Mouse (Mus musculus) stomach, embryonic 15.5 days (tissue): ENCODE measurements at regions not wholly inside any gene's neighbourhood (a gene's known extent, or its start where the extent isn't known, plus 50 kb on each side); places are given as distances from the start of the nearest gene placed in this dataset.

Experiments used
- ATAC-seq: fragments of 200-750 bp; cut with Nextera tagmentation; 2 replicates; pipeline ENCODE4 v1.8.0; 2017; ENCODE audit warnings: low read depth, moderate number of reproducible peaks, moderate TSS enrichment; ENCODE audit not compliant: insufficient read depth, low FRiP score
- H3K27ac ChIP-seq: fragments of 300-500 bp; sonication (generic); 2 replicates; pipeline ENCODE4 v1.5.1; 2015; ENCODE audit warnings: mild to moderate bottlenecking, inconsistent platforms
- H3K27me3 ChIP-seq: fragments of 300-500 bp; sonication (generic); replicated peaks from 2 replicates; pipeline ENCODE4 v1.6.1; 2015; ENCODE audit warnings: inconsistent platforms
- H3K36me3 ChIP-seq: fragments of 300-500 bp; sonication (generic); 2 replicates; pipeline ENCODE4 v1.6.1; 2015; ENCODE audit warnings: inconsistent platforms
- H3K4me1 ChIP-seq: fragments of 300-500 bp; sonication (generic); 2 replicates; pipeline ENCODE4 v1.6.1; 2015; ENCODE audit warnings: inconsistent platforms
- H3K4me2 ChIP-seq: fragments of 300-500 bp; sonication (generic); 2 replicates; pipeline ENCODE4 v1.6.1; 2015; ENCODE audit warnings: mild to moderate bottlenecking, inconsistent platforms
- H3K4me3 ChIP-seq: fragments of 300-500 bp; sonication (generic); replicated peaks from 2 replicates; pipeline ENCODE4 v1.5.1; 2015; ENCODE audit warnings: inconsistent platforms
- H3K9ac ChIP-seq: fragments of 300-500 bp; sonication (generic); 2 replicates; pipeline ENCODE4 v1.6.1; 2015; ENCODE audit warnings: inconsistent platforms
- H3K9me3 ChIP-seq: fragments of 300-500 bp; sonication (generic); 2 replicates; pipeline ENCODE4 v1.6.1; 2016; ENCODE audit warnings: inconsistent platforms
- WGBS: fragments of 180-500 bp; shearing (Covaris S2); methylation state at CpG from one replicate; pipeline ENCODE4 v1.1.7; 2015; 5-methylcytosine and 5-hydroxymethylcytosine counted together

DNA sequence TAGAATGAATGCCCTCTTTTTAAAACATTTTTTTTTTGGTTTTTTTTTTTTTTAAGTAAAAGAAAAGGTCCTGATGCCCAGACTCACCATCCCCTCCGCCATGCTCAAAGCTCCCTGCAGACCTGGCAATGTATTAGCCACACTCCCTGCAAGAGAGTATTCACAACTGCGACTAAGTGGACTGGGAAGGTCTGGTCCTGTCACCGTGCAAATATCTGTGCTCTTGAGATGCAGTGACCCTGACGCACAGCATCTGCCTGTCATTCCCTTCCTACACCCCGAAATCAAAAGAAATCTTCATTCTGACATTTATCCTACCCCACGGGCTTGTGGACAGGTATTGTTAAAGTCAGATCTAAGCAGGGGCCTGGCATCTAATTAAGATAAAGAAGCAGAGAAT lies 95.4 kb upstream of the Dio3 start:
- Histone ChIP-seq H3K36me3 (no peaks in the 10 kb centered on the region), H3K27ac (no peak overlapping the region), H3K4me1 (peaks cover 14% of the 10 kb centered on the region), H3K9me3 (no peaks in the 10 kb centered on the region), H3K9ac (no peak overlapping the region), H3K4me3 (no peak overlapping the region), H3K27me3 (peaks cover 28% of the 10 kb centered on the region), H3K4me2 (no peak overlapping the region)
- 56% methylated on average over 6 of the region's 6 CpGs for WGBS
- no peak for ATAC-seq

DNA sequence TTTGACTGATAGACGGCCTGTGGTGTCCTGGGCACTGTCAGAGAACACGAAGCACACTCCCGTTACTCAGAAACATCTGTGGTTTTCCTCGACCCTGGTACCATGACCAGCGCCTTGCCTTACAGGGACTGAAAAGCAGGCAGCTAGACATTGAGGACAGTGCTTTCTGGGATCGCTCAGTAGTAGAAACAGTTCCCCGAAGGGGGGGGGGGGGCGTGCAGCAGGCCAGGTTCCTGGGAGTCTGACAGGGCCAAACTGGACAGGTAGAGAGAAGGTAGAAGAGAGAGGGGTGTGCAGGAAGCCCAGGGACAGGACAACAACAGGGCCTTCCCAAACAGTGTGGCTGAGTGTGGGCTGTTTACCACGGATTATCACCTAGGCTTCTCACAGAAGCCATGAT lies 93.5 kb upstream of the Dio3 start:
- H3K9me3 ChIP-seq, result no peaks in the 10 kb centered on the region
- H3K27ac ChIP-seq, result no peak overlapping the region
- no peak overlapping the region for H3K4me2 ChIP-seq
- H3K36me3 ChIP-seq, result no peaks in the 10 kb centered on the region
- H3K4me1 ChIP-seq, result peaks cover 23% of the 10 kb centered on the region
- WGBS, result 56% methylated on average over 9 of the region's 9 CpGs
- H3K9ac ChIP-seq, result no peak overlapping the region
- no peak overlapping the region for H3K4me3 ChIP-seq
- ATAC-seq, result no peak
- H3K27me3 ChIP-seq, result peaks cover 41% of the 10 kb centered on the region

DNA sequence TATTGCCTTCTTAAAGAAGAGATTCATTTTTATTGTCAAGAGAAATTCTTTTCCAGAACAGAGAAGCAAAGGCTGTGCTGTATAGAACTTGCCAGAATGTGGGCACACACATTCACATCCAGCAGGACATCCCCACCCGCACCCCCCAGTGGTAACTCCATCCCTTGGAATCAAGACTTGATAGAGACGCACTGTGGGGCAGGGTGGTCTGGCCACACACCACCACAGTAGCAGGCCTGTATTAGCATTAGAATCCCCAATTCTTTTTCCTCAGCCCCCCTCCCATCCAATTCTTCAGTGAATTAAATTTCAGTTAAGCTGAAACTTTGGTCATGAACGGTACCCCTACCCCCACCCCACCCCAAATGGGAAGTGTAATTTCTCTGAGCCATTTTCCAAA lies 92.5 kb upstream of the Dio3 start:
- Histone ChIP-seq H3K4me1 (peaks cover 23% of the 10 kb centered on the region), H3K36me3 (no peaks in the 10 kb centered on the region), H3K9me3 (no peaks in the 10 kb centered on the region), H3K4me3 (no peak overlapping the region), H3K4me2 (no peak overlapping the region), H3K27ac (no peak overlapping the region), H3K9ac (no peak overlapping the region), H3K27me3 (peaks cover 46% of the 10 kb centered on the region)
- ATAC-seq, result no peak
- WGBS, result 68% methylated on average over 3 of the region's 3 CpGs

DNA sequence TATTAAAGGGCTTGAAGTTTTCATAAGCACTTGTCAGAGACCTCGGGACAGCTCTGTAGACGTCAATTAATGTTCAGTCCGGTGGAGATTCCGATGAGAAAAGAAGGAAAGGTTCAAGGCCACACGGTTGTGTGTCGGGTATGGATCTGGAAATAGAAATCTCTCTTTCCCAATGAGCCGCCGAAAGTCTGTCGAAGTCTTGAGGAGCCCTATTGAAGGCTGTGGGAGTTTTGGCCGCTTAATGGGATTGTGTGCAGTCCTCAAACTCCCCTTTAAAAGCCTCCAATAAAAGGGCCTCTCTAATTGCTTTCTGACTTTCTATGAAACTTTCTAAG lies 92.0 kb upstream of the Dio3 start:
- whole genome bisulfite sequencing, result 32% methylated on average over 10 of the region's 10 CpGs
- Histone ChIP-seq H3K27ac (no peak overlapping the region), H3K4me3 (no peak overlapping the region), H3K36me3 (no peaks in the 10 kb centered on the region), H3K4me1 (peaks cover 23% of the 10 kb centered on the region), H3K9ac (no peak overlapping the region), H3K9me3 (no peaks in the 10 kb centered on the region), H3K4me2 (no peak overlapping the region), H3K27me3 (peaks cover 46% of the 10 kb centered on the region)
- ATAC-seq, result no peak

DNA sequence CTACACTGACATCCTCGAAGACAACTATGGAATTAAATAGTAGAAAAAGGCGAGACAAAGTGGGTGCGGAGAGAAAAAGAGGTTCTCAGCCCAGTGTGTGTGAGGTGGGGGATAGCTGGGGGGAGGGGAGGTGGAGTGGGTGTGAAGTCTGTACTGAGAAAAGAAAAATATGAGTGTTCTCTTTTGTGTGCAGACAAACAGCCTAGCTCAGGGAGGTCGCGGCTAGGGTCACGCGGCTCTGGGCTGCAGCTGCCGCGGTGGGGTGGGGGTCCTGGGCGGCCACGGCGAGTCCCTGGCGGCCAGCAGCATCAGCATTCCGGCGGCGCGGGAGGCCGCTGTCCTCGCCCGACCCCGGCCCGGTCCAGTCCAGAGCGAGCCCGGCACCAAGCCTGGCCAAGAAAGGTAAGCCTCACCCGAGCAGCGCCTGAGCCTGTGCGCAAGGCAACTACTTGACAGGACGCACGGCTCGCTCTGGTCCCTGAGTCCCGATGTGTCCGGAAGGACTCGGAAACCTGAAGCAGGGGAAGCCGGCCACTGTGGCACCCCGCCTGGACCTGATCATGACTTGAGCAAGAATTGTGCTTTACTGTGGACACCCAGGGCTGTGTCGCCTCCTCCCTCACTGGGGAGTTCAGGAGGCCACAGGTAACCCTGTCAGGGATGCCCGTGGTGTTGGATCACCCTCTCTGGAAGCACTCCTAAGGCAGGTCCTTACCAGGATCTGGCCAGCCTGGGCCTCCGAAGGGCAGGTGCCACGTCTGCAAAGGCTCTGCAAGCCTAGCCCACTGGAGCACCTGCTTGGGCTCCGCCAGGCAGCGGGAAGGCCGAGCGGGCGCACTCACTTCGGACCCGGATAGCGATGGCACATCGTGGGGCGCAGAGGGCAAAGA lies 91.4 kb upstream of the Dio3 start:
- peak overlapping the region; percentile 39; the same call in 1 of the 2 replicates for H3K4me2 ChIP-seq
- no peak overlapping the region for H3K27ac ChIP-seq
- H3K9me3 ChIP-seq, result no peaks in the 10 kb centered on the region
- WGBS, result 5% methylated on average over 48 of the region's 49 CpGs
- no peak overlapping the region for H3K9ac ChIP-seq
- peak; percentile 7; the same call in 1 of the 2 replicates for ATAC-seq
- no peaks in the 10 kb centered on the region for H3K36me3 ChIP-seq
- peaks cover 23% of the 10 kb centered on the region for H3K4me1 ChIP-seq
- peaks cover 46% of the 10 kb centered on the region for H3K27me3 ChIP-seq
- H3K4me3 ChIP-seq, result peak overlapping the region; percentile 7

DNA sequence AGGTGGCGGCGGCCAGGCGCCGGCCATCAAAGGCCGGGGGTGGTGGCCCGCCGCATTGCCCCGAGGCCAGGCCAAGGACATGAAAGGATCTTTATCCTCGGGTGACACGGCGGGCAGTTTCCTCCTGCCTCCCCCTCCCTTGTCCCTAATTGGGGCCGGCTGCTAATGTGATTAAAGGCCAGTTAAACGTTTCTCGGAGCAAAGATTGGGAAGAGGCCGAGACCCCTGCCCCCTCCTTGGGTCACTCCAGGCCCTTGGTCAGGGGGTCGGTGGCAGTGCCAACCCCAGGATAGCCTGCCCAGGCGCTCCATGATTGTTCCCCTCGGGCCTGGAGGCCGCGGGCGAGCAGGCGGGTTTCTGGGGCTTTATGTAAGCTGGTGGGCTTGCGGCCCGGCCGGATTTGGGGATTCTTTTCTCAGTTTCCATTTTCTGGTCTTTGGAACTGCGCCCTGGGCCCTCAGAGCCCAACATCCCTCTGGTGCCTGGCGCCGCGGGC lies 90.7 kb upstream of the Dio3 start:
- H3K27me3 ChIP-seq, result peaks cover 46% of the 10 kb centered on the region
- 5% methylated on average over 29 of the region's 29 CpGs for WGBS

DNA sequence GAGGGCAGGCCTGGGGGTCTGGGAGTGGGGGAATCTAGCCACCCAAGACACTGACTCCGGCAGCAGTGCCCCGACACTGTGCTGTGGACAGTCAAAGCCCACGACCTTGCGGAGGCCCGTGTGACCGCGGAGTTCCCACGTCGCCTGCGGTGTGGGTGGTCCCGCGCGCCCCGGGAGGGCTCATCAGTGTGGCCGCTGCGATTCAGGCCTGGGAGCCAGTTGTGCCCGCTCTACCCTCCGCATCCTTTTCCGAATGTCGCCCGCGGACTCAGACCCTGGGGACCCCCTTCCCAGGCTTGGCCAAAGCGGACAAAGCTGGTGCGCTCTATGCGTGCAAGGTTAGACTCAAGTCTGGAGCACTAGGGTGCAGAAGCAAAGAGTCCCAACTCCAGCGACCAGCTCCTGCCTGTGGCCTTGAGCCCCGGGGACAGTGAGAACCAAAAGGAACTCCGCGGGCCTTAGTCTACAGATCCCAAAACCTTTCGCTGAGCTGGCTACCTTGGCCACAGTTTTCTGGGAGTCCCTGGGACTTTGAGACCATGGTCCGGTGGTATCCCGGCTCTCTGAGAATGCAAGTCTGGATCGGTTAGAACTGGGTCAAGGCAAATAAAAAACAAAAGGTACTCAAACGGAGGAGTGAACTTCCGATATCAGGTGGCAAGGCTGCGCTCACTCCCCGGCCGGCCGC lies 90.1 kb upstream of the Dio3 start:
- Histone ChIP-seq H3K4me2 (peak overlapping the region; percentile 39), H3K9ac (no peak overlapping the region), H3K27me3 (peaks cover 49% of the 10 kb centered on the region), H3K4me3 (peak overlapping the region; percentile 17; the same call in 1 of the 2 replicates), H3K27ac (no peak overlapping the region), H3K36me3 (no peaks in the 10 kb centered on the region), H3K4me1 (peaks cover 23% of the 10 kb centered on the region), H3K9me3 (no peaks in the 10 kb centered on the region)
- 9% methylated on average over 39 of the region's 39 CpGs for WGBS
- no peak for ATAC-seq

More for the DNA sequence above, 90.7 kb upstream of the Dio3 start:
- Histone ChIP-seq H3K9ac (no peak overlapping the region), H3K4me1 (peaks cover 23% of the 10 kb centered on the region), H3K4me3 (peak overlapping the region; percentile 7; the same call in 1 of the 2 replicates), H3K36me3 (no peaks in the 10 kb centered on the region), H3K9me3 (no peaks in the 10 kb centered on the region), H3K4me2 (peak overlapping the region; percentile 39), H3K27ac (no peak overlapping the region)
- no peak for ATAC-seq

DNA sequence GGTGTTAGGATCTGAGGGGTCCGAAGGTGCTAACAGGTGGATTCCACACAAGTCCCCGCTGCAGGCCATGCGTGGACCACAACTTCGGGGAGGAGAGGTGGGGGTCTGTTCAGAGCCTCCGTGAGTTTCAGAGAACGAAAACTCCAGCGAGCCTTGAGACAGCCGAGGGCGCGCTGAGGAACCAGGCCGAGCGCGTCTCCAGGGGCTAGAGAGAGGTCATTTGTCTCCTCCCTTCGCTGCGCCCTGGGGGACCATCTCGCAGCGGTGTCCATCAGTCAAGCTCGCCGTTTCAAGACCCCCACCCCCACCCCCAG lies 89.6 kb upstream of the Dio3 start:
- Histone ChIP-seq H3K9ac (no peak overlapping the region), H3K36me3 (no peaks in the 10 kb centered on the region), H3K27me3 (peaks cover 49% of the 10 kb centered on the region), H3K27ac (no peak overlapping the region), H3K4me3 (peak overlapping the region; percentile 17; the same call in 1 of the 2 replicates), H3K9me3 (no peaks in the 10 kb centered on the region), H3K4me1 (peaks cover 23% of the 10 kb centered on the region), H3K4me2 (peak overlapping the region; percentile 39)
- WGBS, result 1% methylated on average over 19 of the region's 19 CpGs
- no peak for ATAC-seq

DNA sequence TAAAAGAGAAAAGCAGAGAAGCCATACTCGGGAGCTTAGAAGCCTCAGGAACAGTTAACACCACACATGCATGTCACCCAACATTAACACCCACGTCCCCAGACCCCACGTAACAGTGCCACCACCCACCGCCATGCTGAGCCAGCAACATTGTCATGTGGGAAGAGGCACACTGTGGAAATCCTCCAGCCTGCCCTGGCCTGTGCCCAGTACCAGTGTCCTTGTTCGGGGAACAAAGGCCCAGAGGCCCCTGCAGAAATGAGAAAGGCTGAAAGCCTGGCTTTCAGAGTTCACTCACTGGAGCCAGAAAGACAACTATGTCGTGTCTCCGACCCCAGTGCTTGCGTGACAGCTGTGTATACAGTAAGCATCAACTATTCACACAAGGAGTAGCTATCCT lies 86.7 kb upstream of the Dio3 start:
- Histone ChIP-seq H3K27me3 (peaks cover 34% of the 10 kb centered on the region), H3K27ac (no peak overlapping the region), H3K4me1 (peaks cover 22% of the 10 kb centered on the region), H3K9ac (no peak overlapping the region), H3K4me2 (no peak overlapping the region), H3K4me3 (no peak overlapping the region), H3K36me3 (no peaks in the 10 kb centered on the region), H3K9me3 (no peaks in the 10 kb centered on the region)
- ATAC-seq, result no peak
- 74% methylated on average over 8 of the region's 8 CpGs for WGBS

DNA sequence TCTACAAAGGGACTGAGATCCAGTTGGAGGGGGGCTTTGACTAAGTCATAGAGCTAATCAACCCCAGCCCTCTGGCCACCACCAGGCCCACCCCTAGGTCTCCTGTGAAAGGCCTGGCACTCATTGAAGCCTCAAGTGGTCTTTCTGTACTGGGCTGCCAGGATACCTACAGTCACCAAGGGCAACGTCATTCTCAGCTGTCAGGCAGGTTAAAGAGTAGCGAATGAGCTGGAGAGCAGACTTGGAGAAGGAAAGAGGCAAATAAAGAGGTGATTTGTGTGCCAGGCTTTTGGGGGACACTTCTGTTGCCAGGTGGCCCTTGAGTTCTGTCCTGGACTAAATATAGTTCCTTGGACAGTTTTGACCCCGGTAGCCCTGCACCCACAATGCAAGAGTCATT lies 81.5 kb upstream of the Dio3 start:
- Histone ChIP-seq H3K9me3 (no peaks in the 10 kb centered on the region), H3K27me3 (0 out of 2 replicates have a peak, but pooled peaks cover 3% of the 10 kb centered on the region), H3K27ac (no peak overlapping the region), H3K4me2 (no peak overlapping the region), H3K36me3 (no peaks in the 10 kb centered on the region), H3K9ac (no peak overlapping the region), H3K4me1 (no peaks in the 10 kb centered on the region), H3K4me3 (no peak overlapping the region)
- ATAC-seq, result no peak
- WGBS, result 83% methylated on average over 3 of the region's 3 CpGs

DNA sequence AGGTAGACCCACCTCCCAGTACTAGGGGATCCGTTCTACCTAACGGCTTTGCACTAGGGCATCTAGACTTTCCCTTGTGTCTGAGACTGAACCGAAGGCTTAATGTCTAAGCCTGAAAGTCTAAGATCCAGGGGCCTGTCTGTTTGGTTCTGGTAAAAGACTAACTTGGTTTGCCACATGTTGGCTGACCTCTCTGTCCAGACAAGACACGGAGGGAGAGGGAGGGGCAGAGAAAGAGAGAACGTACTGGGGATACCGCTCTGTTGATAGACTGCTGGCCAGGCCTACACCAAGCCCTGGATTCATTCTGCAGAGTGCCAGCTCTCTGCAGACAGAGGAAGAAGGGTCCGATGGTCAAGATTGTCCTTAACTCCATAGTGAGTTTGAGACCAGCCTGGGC lies 78.4 kb upstream of the Dio3 start:
- no peak for ATAC-seq
- Histone ChIP-seq H3K4me2 (no peak overlapping the region), H3K9ac (no peak overlapping the region), H3K9me3 (no peaks in the 10 kb centered on the region), H3K27me3 (no peaks in the 10 kb centered on the region), H3K27ac (no peak overlapping the region), H3K4me3 (no peak overlapping the region), H3K4me1 (0 out of 2 replicates have a peak, but pooled peaks cover 4% of the 10 kb centered on the region), H3K36me3 (no peaks in the 10 kb centered on the region)
- whole genome bisulfite sequencing, result 84% methylated on average over 7 of the region's 7 CpGs

DNA sequence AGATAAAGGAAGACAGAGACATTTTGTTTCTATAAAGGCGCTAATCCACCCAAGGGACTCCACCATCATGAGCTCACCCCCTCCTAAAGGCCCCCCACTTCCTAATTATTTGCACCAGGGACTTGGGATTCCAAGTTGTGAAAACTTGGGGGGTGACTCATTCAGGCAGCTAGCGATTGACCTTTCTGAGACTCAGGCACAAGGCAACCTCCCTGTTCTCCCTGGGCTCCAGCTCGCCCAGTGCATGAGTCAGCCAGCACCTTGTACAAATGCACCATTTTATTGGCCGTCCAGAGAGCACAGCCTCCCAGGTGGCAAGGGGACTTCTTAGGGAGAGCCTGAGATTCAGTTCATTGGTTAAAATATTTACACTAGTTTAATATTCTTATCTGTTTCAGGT lies 78.0 kb upstream of the Dio3 start:
- ATAC-seq, result no peak
- Histone ChIP-seq H3K4me3 (no peak overlapping the region), H3K36me3 (no peaks in the 10 kb centered on the region), H3K4me2 (no peak overlapping the region), H3K4me1 (0 out of 2 replicates have a peak, but pooled peaks cover 4% of the 10 kb centered on the region), H3K27ac (no peak overlapping the region), H3K9me3 (no peaks in the 10 kb centered on the region), H3K9ac (no peak overlapping the region), H3K27me3 (no peaks in the 10 kb centered on the region)
- 76% methylated on average over 4 of the region's 4 CpGs for WGBS
